Mouse (Mus musculus): ENCODE measurements at regions not wholly inside any gene's neighbourhood (a gene's known extent, or its start where the extent isn't known, plus 50 kb on each side); places are given as distances from the start of the nearest gene placed in this dataset.

DNA sequence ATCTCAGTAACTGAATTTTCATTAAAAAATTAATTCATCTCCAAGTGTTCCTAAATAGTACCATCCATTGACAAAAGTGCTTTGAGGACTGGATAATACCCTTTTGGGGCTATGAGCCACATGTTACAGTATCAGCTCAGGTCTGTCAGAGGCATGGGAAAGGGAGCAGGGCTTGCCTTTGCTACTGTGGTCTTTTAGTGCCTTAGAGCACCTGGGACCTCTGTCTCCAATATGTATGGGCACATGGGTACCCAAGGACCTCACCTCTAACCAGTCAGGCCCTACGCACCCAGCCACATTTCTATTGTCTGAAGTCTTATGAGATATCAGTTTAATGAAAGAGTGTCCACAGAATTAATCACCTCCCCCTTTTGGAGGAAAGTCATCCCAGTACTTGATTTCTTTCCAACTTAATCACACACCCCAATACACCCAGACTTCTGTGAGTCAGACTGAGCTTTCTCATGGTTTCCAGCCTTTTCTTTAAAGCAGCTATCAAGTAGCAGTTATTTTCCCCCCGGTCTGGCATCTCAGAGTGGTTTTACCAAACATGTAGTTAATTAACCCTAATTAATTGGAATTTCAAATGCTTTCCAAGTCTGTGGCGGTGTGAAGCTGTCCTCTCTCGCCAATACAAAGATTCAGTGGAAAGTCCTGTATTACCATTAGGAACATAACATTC is 498.7 kb upstream of the Camk1g start:
- TF ChIP-seq CTCF (conservative IDR thresholded peaks at IDR 0.05; ENCODE audit: low read length): no peak
- no peak for TF ChIP-seq POU5F1 (IDR thresholded peaks at IDR 0.05; ENCODE audit: borderline replicate concordance, low read length)

Data from E14TG2a.4 (cell line).